Mouse (Mus musculus) kidney, adult 11 months (tissue): ENCODE measurements at regions not wholly inside any gene's neighbourhood (a gene's known extent, or its start where the extent isn't known, plus 50 kb on each side); places are given as distances from the start of the nearest gene placed in this dataset.
"Not testable (repeated sequence)": the region's sequence is repeated elsewhere in the genome, so short reads cannot be mapped to it uniquely, and the experiment has no call there.

Experiments used
- DNase-seq: peaks from one replicate; pipeline ENCODE4 v3.0.0; 2022

GRCm38 (mm10) chr1:13042326-13042725 lies 1628.4 kb downstream of the A830018L16Rik start:
- no peak for DNase-seq

GRCm38 (mm10) chr1:13050140-13050775 lies 1636.4 kb downstream of the A830018L16Rik start:
- DNase-seq = no peak

- DNase-seq = not testable (repeated sequence)
Measured at GRCm38 (mm10) chr1:13051433-13052066, 1637.6 kb downstream of the A830018L16Rik start.

DNA sequence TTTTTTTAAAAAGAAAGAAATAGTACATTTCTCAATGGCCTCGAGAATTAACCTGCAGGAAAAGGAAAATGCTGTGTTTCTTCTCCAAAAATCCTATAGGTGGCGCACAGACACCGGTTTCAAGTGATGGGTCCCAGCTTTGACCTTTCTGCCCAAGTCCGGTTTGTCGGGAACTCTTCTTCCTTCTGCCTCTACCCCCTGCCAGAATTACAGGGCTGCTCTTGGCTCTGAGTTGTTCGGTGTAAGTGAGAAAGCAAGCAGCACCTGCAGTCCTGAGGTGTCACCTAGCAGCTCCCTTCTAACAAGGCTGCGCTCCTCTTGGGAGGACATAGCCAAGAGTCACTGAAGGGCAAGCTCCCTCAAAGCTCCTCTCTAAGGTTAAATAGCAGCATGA lies 1638.2 kb downstream of the A830018L16Rik start:
- DNase-seq = peak; percentile 11

DNA sequence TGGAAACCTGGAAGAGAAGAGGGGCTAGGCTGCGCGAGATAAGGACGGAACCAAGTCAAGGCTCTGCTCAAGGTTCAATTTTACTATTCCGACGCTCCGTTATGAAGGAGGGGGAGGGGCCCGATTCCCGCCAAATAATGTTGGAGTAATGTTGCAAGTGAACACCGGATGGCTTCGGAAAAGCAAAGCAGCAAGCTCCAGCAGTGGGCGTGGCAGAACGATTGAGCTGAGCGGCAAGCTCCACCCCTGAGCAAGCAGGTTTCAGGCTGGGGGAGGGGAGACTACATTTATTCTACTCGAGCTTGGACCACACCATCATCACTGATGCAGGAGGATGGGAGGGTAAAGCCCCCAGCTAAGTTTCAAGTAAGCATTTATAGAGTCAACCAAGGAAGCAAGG lies 1643.8 kb downstream of the A830018L16Rik start:
- no peak for DNase-seq

GRCm38 (mm10) chr1:13059616-13060320 lies 1645.9 kb downstream of the A830018L16Rik start:
- no peak for DNase-seq
